Mouse (Mus musculus) erythroblast, embryonic 14.5 days (primary cell): ENCODE results near the gene Pus1.

ENCODE experiments used
- GATA1 ChIP-seq: IDR thresholded peaks from 2 replicates; pipeline ENCODE4 v1.6.1; 2012; ENCODE audit warnings: low read length, inconsistent platforms, mixed read lengths
- TAL1 ChIP-seq: IDR thresholded peaks from 3 replicates; pipeline ENCODE4 v1.6.1; 2012; ENCODE audit warnings: low read length, inconsistent platforms, mixed read lengths

DNA sequence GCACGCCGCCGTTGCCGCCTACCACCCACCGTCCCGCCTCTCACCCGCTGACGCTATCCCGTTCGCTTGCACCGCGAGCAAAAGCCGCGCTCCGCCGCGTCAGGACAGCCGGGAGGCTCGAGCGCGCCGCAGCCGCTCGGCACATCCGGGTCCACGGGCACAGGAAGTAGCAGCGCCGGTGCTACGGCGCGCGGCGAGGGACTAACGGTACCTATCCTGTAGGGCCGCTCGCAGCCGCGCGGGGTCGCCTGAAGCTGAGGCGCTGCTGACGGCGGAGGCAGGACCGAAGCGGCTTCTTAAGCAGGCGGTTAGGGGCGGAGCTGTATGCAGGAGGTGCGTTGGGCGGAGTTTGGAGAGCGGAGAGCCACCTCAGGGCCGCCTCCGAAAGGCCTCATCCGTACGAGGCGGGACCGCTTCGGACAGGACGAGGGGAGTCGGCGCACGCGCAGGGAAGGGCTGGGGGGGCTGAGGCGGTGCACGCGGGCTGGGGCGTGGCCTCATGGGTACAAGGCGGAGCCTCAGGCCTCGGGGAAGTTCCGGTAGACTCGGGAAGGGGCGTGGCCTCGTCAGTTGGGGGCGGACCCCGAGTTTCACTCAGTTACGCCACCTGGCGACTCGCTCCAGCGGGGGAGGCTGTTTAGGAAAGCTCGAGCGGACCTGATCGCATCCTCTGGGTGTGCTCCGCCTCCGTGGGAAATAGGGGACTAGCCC is 9.9 kb downstream of the Pus1 start, which contains the start of gene Ep400:
- TF ChIP-seq GATA1, result no peak
- no peak for TF ChIP-seq TAL1
